Mouse (Mus musculus) intestine, embryonic 14.5 days (tissue): ENCODE data around the gene Sit1. TPM values are rescaled to one million over a fixed set of nuclear protein-coding genes. Genes with fewer than 3 reads are reported as not detected.

Experiments used
- ATAC-seq: fragments of 200-750 bp; cut with Nextera tagmentation; replicated peaks from 2 replicates; pipeline ENCODE4 v1.8.0; 2017; ENCODE audit warnings: low read depth, moderate number of reproducible peaks, moderate TSS enrichment, moderate library complexity; ENCODE audit not compliant: low FRiP score, low TSS enrichment
- DNase-seq: peaks from one replicate; pipeline ENCODE4 v3.0.0-alpha.2; 2018; ENCODE audit warnings: low spot score
- H3K27ac ChIP-seq: fragments of 300-500 bp; sonication (generic); 2 replicates; pipeline ENCODE4 v1.5.1; 2014; ENCODE audit warnings: low read depth, mild to moderate bottlenecking, control low read depth
- H3K27me3 ChIP-seq: fragments of 300-500 bp; sonication (generic); replicated peaks from 2 replicates; pipeline ENCODE4 v1.6.1; 2014; ENCODE audit warnings: low read length, control low read depth; ENCODE audit not compliant: control insufficient read depth, insufficient read depth
- H3K36me3 ChIP-seq: fragments of 300-500 bp; sonication (generic); 2 replicates; pipeline ENCODE4 v1.6.1; 2014; ENCODE audit warnings: low read length, control low read depth; ENCODE audit not compliant: control insufficient read depth, insufficient read depth
- H3K4me1 ChIP-seq: fragments of 300-500 bp; sonication (generic); replicated peaks from 2 replicates; pipeline ENCODE4 v1.6.1; 2014; ENCODE audit warnings: low read length, control low read depth, mixed read lengths; ENCODE audit not compliant: control insufficient read depth, insufficient read depth
- H3K4me2 ChIP-seq: fragments of 300-500 bp; sonication (generic); 2 replicates; pipeline ENCODE4 v1.6.1; 2014; ENCODE audit warnings: low read length
- H3K4me3 ChIP-seq: fragments of 300-500 bp; sonication (generic); 2 replicates; pipeline ENCODE4 v1.5.1; 2014; ENCODE audit warnings: low read depth, low read length, control low read depth, mixed read lengths
- H3K9ac ChIP-seq: fragments of 300-500 bp; sonication (generic); 2 replicates; pipeline ENCODE4 v1.6.1; 2014; ENCODE audit warnings: mild to moderate bottlenecking, low read length
- H3K9me3 ChIP-seq: fragments of 300-500 bp; sonication (generic); 2 replicates; pipeline ENCODE4 v1.6.1; 2016; ENCODE audit warnings: low read length, control low read depth; ENCODE audit not compliant: control insufficient read depth
- WGBS: fragments of 180-500 bp; shearing (Covaris S2); extraction: QIAGEN DNeasy Blood & Tissue Kit; methylation state at CpG from one replicate; pipeline ENCODE4 v1.1.7; 2014; 5-methylcytosine and 5-hydroxymethylcytosine counted together
- polyA plus RNA-seq: library from polyadenylated mRNA; unstranded; fragments of >200 nt; fragmentation: Nextera tagmentation; extraction: Ambion mirVana; gene quantifications from 2 replicates; pipeline ENCODE4 v1.2.1, GENCODE M21; 2014

Gene Sit1
- polyA plus RNA-seq, 1 experiment from 2014 or later: not detected

- Histone ChIP-seq H3K4me1 (peaks cover 8% of the 10 kb centered on the region), H3K27ac (no peak overlapping the region), H3K4me3 (no peak overlapping the region), H3K4me2 (no peak overlapping the region), H3K9ac (no peak overlapping the region), H3K36me3 (peaks cover 33% of the 10 kb centered on the region), H3K27me3 (no peaks in the 10 kb centered on the region), H3K9me3 (no peaks in the 10 kb centered on the region)
- no peak for DNase-seq
- 68% methylated on average over 11 of the region's 11 CpGs for WGBS
- ATAC-seq: no peak
Measured at GRCm38 (mm10) chr4:43515764-43516708, 32.5 kb upstream of the Sit1 start.

- H3K36me3 ChIP-seq: peaks cover 28% of the 10 kb centered on the region
- no peak overlapping the region for H3K9ac ChIP-seq
- DNase-seq (no peak), ATAC-seq (no peak)
- WGBS: 67% methylated on average over 4 of the region's 4 CpGs
- no peak overlapping the region for H3K4me3 ChIP-seq
- H3K27ac ChIP-seq: no peak overlapping the region
- no peak overlapping the region for H3K4me2 ChIP-seq
- H3K9me3 ChIP-seq: no peaks in the 10 kb centered on the region
- H3K27me3 ChIP-seq: no peaks in the 10 kb centered on the region
- H3K4me1 ChIP-seq: peaks cover 5% of the 10 kb centered on the region; the same call in 1 of the 2 replicates
Measured at GRCm38 (mm10) chr4:43513791-43514190, 30.3 kb upstream of the Sit1 start.

- Histone ChIP-seq H3K9me3 (no peaks in the 10 kb centered on the region), H3K27ac (no peak overlapping the region), H3K4me2 (no peak overlapping the region), H3K9ac (no peak overlapping the region), H3K36me3 (peaks cover 27% of the 10 kb centered on the region), H3K4me1 (peaks cover 6% of the 10 kb centered on the region; the same call in 1 of the 2 replicates), H3K4me3 (no peak overlapping the region), H3K27me3 (no peaks in the 10 kb centered on the region)
- WGBS: 88% methylated on average over 4 of the region's 4 CpGs
- DNase-seq (no peak), ATAC-seq (no peak)
Measured at GRCm38 (mm10) chr4:43513300-43513699, 29.8 kb upstream of the Sit1 start.

DNA sequence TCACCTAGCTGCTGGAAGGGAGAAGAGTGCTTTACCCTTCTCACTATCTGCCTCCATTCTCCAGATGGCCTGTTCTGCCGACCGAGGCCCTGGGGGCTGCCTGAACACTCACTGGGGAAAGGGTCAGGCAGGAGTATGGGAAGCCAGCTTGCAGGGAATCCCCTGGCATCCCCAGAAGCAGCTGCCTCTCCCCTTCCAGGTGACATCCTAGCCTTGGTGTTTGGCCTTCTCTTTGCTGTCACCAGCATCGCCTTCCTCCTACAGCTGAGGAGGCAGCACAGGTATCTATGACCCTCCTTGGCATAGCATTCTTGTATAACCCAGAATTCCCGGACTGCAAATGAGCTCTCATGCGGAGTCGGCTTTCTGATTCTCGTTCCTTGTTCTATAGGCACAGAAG, 29.1 kb upstream of the Sit1 start:
- no peaks in the 10 kb centered on the region for H3K27me3 ChIP-seq
- no peak overlapping the region for H3K9ac ChIP-seq
- H3K4me2 ChIP-seq: no peak overlapping the region
- no peak overlapping the region for H3K4me3 ChIP-seq
- 64% methylated on average over 7 of the region's 7 CpGs for WGBS
- H3K9me3 ChIP-seq: no peaks in the 10 kb centered on the region
- H3K36me3 ChIP-seq: peaks cover 20% of the 10 kb centered on the region
- no peak for ATAC-seq
- H3K4me1 ChIP-seq: peaks cover 12% of the 10 kb centered on the region; the same call in 1 of the 2 replicates
- DNase-seq: no peak
- no peak overlapping the region for H3K27ac ChIP-seq

DNA sequence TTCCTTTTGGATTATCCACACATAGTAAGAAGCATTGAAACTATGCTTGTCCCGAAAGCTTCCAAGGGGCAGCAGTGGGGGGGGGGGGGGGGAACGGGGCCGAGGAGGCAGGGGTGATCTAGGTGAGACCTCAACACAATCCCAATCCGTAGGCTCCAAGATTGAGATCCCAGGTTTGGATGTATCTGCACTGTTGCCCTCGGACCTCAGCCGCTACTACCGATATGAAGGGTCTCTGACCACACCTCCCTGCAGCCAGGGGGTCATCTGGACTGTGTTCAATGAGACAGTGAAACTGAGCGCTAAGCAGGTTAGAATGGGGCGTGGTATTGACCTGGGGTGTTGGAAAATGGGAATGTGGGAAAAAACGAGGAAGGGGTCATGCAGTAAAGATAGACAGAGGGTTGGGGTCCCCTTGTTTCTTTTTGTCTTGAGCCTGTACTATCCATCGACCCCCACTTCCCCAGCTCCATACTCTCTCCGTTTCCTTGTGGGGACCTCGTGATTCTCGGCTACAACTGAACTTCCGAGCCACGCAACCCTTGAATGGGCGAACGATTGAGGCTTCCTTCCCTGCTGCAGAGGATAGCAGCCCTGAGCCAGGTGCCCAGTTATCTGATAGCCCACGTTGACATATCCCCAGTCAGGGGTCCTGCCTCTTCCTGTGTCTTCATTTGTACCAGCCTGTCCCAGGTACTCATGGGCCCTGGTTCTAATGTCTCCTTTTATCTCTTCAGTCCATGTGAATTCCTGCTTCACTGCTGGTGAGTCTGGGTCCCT, 28.3 kb upstream of the Sit1 start:
- no peak for ATAC-seq
- peaks cover 14% of the 10 kb centered on the region; the same call in 1 of the 2 replicates for H3K4me1 ChIP-seq
- H3K4me2 ChIP-seq: no peak overlapping the region
- DNase-seq: no peak
- 74% methylated on average over 17 of the region's 19 CpGs for WGBS
- no peak overlapping the region for H3K4me3 ChIP-seq
- peaks cover 13% of the 10 kb centered on the region for H3K36me3 ChIP-seq
- H3K9me3 ChIP-seq: no peaks in the 10 kb centered on the region
- no peaks in the 10 kb centered on the region for H3K27me3 ChIP-seq
- H3K9ac ChIP-seq: no peak overlapping the region
- no peak overlapping the region for H3K27ac ChIP-seq

GRCm38 (mm10) chr4:43509109-43509508, 25.6 kb upstream of the Sit1 start:
- H3K36me3 ChIP-seq: no peaks in the 10 kb centered on the region
- peak overlapping the region; percentile 65 for H3K4me2 ChIP-seq
- peaks cover 14% of the 10 kb centered on the region; the same call in 1 of the 2 replicates for H3K4me1 ChIP-seq
- no peaks in the 10 kb centered on the region for H3K9me3 ChIP-seq
- DNase-seq (no peak), ATAC-seq (no peak)
- H3K27me3 ChIP-seq: no peaks in the 10 kb centered on the region
- 43% methylated on average over 9 of the region's 9 CpGs for WGBS
- H3K4me3 ChIP-seq: 0 out of 2 replicates have a peak overlapping the region, but pooled peaks have one; percentile 43
- H3K9ac ChIP-seq: no peak overlapping the region
- H3K27ac ChIP-seq: 0 out of 2 replicates have a peak overlapping the region, but pooled peaks have one; percentile 16

DNA sequence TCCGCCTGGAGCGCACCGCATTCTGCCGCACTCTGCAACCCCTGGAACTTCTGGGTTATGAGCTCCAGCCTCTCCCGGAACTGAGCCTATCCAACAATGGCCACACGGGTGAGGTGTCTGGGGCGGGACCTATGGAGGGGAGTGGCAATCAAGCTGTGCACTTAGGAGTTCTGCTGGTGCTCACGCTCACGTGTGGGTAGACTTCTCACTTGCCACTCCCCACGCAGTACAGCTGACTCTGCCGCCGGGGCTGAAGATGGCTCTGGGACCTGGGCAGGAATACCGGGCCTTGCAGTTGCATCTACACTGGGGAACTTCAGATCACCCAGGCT, 25.1 kb upstream of the Sit1 start:
- H3K36me3 ChIP-seq: no peaks in the 10 kb centered on the region
- H3K4me2 ChIP-seq: peak overlapping the region; percentile 65
- H3K27me3 ChIP-seq: no peaks in the 10 kb centered on the region
- H3K4me1 ChIP-seq: peaks cover 14% of the 10 kb centered on the region; the same call in 1 of the 2 replicates
- peak; percentile 82 for DNase-seq
- no peak overlapping the region for H3K27ac ChIP-seq
- peak overlapping the region; percentile 43 for H3K4me3 ChIP-seq
- WGBS: 3% methylated on average over 13 of the region's 13 CpGs
- ATAC-seq: peak; percentile 77
- H3K9me3 ChIP-seq: no peaks in the 10 kb centered on the region
- H3K9ac ChIP-seq: peak overlapping the region; percentile 42

GRCm38 (mm10) chr4:43507938-43508665, 24.6 kb upstream of the Sit1 start:
- Histone ChIP-seq H3K27me3 (no peaks in the 10 kb centered on the region), H3K27ac (no peak overlapping the region), H3K4me3 (peak overlapping the region; percentile 43), H3K4me1 (peaks cover 14% of the 10 kb centered on the region; the same call in 1 of the 2 replicates), H3K9me3 (no peaks in the 10 kb centered on the region), H3K9ac (peak overlapping the region; percentile 42), H3K4me2 (peak overlapping the region; percentile 65), H3K36me3 (no peaks in the 10 kb centered on the region)
- ATAC-seq (peak; percentile 32; the same call in 1 of the 2 replicates), DNase-seq (peak; percentile 70)
- 7% methylated on average over 21 of the region's 22 CpGs for WGBS
